Mouse (Mus musculus) ES-Bruce4 (cell line): ENCODE measurements around the gene Fam155a.

Experiments
- CTCF ChIP-seq: IDR thresholded peaks from one replicate; pipeline ENCODE4 v1.8.1; 2011; ENCODE audit warnings: low read depth, low read length
- POLR2A ChIP-seq: IDR thresholded peaks from one replicate; pipeline ENCODE4 v1.8.1; 2011; ENCODE audit warnings: low read length; ENCODE audit not compliant: insufficient read depth

GRCm38 (mm10) chr8:9261527-9261926, 509.4 kb downstream of the Fam155a start:
- TF ChIP-seq POLR2A: no peak
- TF ChIP-seq CTCF: no peak
